Mouse (Mus musculus) heart, adult 2 months (tissue): ENCODE results near the gene Zbtb12. TPM values are rescaled to one million over a fixed set of nuclear protein-coding genes. Genes with fewer than 3 reads are reported as not detected.

Source experiments
- DNase-seq, 2 experiments: peaks; one replicate each; pipeline ENCODE4 v3.0.0; 2021
- H3K27ac ChIP-seq: fragments of 200-600 bp; 2 replicates; pipeline ENCODE4 v1.8.1; 2022
- H3K27me3 ChIP-seq: fragments of 200-500 bp; 2 replicates; pipeline ENCODE4 v1.6.1; 2012; ENCODE audit warnings: mild to moderate bottlenecking, low read length, inconsistent platforms, mixed read lengths; ENCODE audit not compliant: control insufficient read depth, insufficient read depth
- H3K36me3 ChIP-seq: fragments of 200-500 bp; 2 replicates; pipeline ENCODE4 v1.6.1; 2012; ENCODE audit warnings: low read length, inconsistent platforms; ENCODE audit not compliant: control insufficient read depth, insufficient read depth
- H3K4me1 ChIP-seq: fragments of 200-500 bp; 2 replicates; pipeline ENCODE4 v1.6.1; 2011; ENCODE audit warnings: low read length; ENCODE audit not compliant: control insufficient read depth, insufficient read depth
- H3K4me3 ChIP-seq: fragments of 200-600 bp; 2 replicates; pipeline ENCODE4 v1.8.1; 2022
- H3K79me2 ChIP-seq: fragments of 200-500 bp; replicated peaks from 2 replicates; pipeline ENCODE4 v1.6.1; 2012; ENCODE audit warnings: mild to moderate bottlenecking, inconsistent platforms, low read length, moderate library complexity, mixed read lengths; ENCODE audit not compliant: control insufficient read depth, insufficient read depth
- H3K9ac ChIP-seq: fragments of 200-500 bp; 2 replicates; pipeline ENCODE4 v1.6.1; 2012; ENCODE audit warnings: low read depth, mild to moderate bottlenecking, control low read depth, inconsistent platforms, low read length, mixed read lengths
- CTCF ChIP-seq: fragments of 200-600 bp; IDR thresholded peaks from 2 replicates; pipeline ENCODE4 v1.8.1; 2022; ENCODE audit warnings: antibody characterized with exemption, mild to moderate bottlenecking, moderate library complexity
- EP300 ChIP-seq: fragments of 200-500 bp; IDR thresholded peaks from 2 replicates; pipeline ENCODE4 v1.6.1; 2011; ENCODE audit warnings: low read depth, low read length, control low read depth; ENCODE audit not compliant: insufficient read depth
- POLR2A ChIP-seq: fragments of 200-500 bp; IDR thresholded peaks from 2 replicates; pipeline ENCODE4 v1.6.1; 2011; ENCODE audit warnings: mild to moderate bottlenecking, low read depth, low read length, control low read depth; ENCODE audit not compliant: insufficient read depth
- WGBS: fragments of 180-500 bp; shearing (Covaris S2); methylation state at CpG from one replicate; pipeline ENCODE4 v1.1.7; 2018; 5-methylcytosine and 5-hydroxymethylcytosine counted together
- intact Hi-C: fragments of 180-260 bp; cut with DNase I; formaldehyde crosslinking; loops from one replicate; pipeline ENCODE4 v1.15.1; 2025
- polyA plus RNA-seq: library from polyadenylated mRNA; depleted of rRNA; stranded (reverse); fragments of >200 nt; gene quantifications from 2 replicates; pipeline ENCODE4 v1.2.3, GENCODE M21; 2012
- total RNA-seq, 2 experiments: library from RNA; stranded (reverse); gene quantifications; 2 replicates each; pipeline ENCODE4 v1.2.3; 2021

Gene Zbtb12
- total and polyA plus RNA-seq, 3 experiments: 7.9 to 10.0 (median 9.0) TPM

DNA sequence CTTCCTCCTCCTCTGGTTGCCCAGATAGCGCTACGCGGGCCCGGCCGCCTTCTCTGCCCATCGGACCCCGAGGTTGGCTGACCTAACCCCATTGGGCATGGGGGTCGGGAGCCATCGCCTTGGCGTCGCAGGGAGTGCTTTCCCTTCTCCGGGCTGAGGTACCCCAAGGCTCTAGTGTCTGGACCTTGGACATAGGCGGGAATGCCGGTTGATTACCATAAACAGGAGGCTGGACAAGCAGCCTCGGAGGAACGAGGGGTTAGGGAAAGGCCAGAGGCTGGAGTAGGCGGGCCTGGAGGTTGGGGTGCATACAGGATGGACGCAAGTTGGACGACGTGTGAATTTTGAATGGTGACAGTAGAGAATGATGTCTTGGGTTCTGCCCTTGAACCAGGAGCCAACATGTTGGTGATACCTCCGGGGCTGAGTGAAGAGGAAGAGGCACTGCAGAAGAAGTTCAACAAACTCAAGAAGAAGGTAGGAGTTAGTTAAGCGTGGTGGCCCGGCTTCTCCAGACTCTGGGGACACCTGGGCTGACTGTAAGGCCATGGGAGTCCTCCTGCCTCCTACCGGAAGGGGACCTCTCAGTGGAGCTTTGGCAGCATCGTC is 28.7 kb upstream of the Zbtb12 start:
- no peaks in the 10 kb centered on the region for H3K79me2 ChIP-seq
- H3K4me1 ChIP-seq: peaks cover 3% of the 10 kb centered on the region
- H3K4me3 ChIP-seq: peak overlapping the region; percentile 100
- H3K36me3 ChIP-seq: no peaks in the 10 kb centered on the region
- 2% methylated on average over 25 of the region's 25 CpGs for WGBS
- H3K27me3 ChIP-seq: no peaks in the 10 kb centered on the region
- no peak for DNase-seq
- peak overlapping the region; percentile 69 for H3K27ac ChIP-seq
- H3K9ac ChIP-seq: peak overlapping the region; percentile 81
- intact Hi-C loops: loop anchor here (1.0 to 10.0 kb wide), 3 partner anchors 13 to 384 kb away; partner anchors contain the start of genes Atp6v1g2, Dxo and Nfkbil1
- TF ChIP-seq POLR2A: no peak
- no peak for TF ChIP-seq CTCF
- TF ChIP-seq EP300: no peak

DNA sequence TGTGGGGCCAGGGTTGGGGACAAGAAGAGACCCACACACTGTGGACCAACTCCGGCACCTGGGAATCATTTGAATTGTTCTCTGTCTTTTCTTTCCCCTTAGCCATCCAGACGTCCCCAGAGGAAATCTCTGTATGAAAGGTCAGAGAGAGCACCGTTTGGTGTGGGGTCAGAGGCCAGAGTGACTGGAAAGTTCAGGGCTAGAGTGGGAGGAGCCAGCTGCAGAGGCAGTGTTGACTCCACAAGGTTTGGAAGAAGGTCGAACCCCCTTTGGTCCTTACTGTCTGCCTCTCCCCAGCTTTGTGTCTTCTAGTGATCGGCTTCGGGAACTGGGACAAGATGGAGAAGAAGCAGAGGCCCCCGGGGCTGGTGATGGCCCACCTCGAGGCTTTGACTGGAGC is 25.8 kb upstream of the Zbtb12 start:
- 76% methylated on average over 8 of the region's 8 CpGs for WGBS
- no peak for DNase-seq
- Histone ChIP-seq H3K4me1 (peaks cover 3% of the 10 kb centered on the region), H3K36me3 (no peaks in the 10 kb centered on the region), H3K4me3 (no peak overlapping the region), H3K27me3 (no peaks in the 10 kb centered on the region), H3K9ac (no peak overlapping the region), H3K27ac (no peak overlapping the region), H3K79me2 (no peaks in the 10 kb centered on the region)
- TF ChIP-seq POLR2A (no peak), EP300 (no peak), CTCF (no peak)
- intact Hi-C loops: loop anchor here (10.0 kb wide), 1 partner anchor 381 kb away; the partner anchor contains the start of genes Atp6v1g2 and Nfkbil1

DNA sequence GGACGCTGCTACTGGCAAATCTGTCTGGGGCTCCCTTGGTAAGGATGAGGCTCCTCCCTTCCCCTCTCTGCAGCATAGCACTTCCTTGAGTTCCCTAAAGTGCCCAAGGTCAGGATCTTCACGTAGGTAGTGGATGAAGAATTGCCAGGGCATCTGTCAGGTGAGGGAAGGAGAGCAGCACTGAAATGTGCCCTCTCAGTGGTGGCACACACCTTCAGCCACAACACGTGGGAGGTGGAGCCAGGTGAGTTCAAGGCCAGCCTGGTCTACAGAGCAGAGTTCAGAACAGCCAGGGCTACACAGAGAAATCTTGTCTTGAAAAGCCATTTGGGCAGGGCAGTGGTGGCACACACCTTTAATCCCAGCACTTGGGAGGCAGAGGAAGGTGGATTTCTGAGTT is 24.5 kb upstream of the Zbtb12 start:
- H3K79me2 ChIP-seq: no peaks in the 10 kb centered on the region
- no peaks in the 10 kb centered on the region for H3K36me3 ChIP-seq
- intact Hi-C loops: loop anchor here (5.0 to 10.0 kb wide), 2 partner anchors 38 to 380 kb away; partner anchors contain the start of genes Atp6v1g2 and Nfkbil1
- WGBS: 60% methylated on average over 3 of the region's 3 CpGs
- H3K9ac ChIP-seq: no peak overlapping the region
- DNase-seq: no peak
- H3K4me1 ChIP-seq: no peaks in the 10 kb centered on the region; the same call in 1 of the 2 replicates
- TF ChIP-seq EP300 (no peak), POLR2A (no peak), CTCF (no peak)
- no peak overlapping the region for H3K27ac ChIP-seq
- H3K4me3 ChIP-seq: no peak overlapping the region
- H3K27me3 ChIP-seq: no peaks in the 10 kb centered on the region

DNA sequence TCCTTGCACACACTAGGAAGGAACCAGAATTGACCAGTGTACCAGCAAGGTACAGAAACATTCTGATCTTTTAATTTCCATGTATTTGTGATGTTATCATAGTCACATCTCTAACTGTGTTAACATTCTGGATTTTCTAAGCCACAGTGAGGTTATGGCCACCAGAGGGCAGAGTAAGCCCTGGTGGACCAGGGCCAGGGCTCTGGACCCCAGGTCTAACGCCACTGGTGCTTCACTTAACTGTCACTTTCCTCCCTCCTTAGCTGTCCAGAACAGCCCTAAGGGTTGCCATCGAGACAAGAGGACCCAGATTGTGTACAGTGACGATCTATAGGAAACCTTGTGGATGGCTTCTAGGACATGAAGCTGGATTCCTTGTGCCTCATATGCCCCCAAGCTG is 23.5 kb upstream of the Zbtb12 start:
- Histone ChIP-seq H3K9ac (no peak overlapping the region), H3K79me2 (no peaks in the 10 kb centered on the region), H3K4me3 (no peak overlapping the region), H3K36me3 (no peaks in the 10 kb centered on the region), H3K27ac (no peak overlapping the region), H3K27me3 (no peaks in the 10 kb centered on the region), H3K4me1 (no peaks in the 10 kb centered on the region)
- WGBS: 25% methylated on average over 3 of the region's 3 CpGs
- DNase-seq: peak in 1 of 2 experiments; percentile 66
- intact Hi-C loops: loop anchor here (1.0 to 10.0 kb wide), 4 partner anchors 36 to 379 kb away; partner anchors contain the start of genes Atp6v1g2 and Nfkbil1
- TF ChIP-seq POLR2A: no peak
- 0 out of 2 replicates have a peak, but pooled peaks have one; percentile 31 for TF ChIP-seq EP300
- TF ChIP-seq CTCF: peak; percentile 93

DNA sequence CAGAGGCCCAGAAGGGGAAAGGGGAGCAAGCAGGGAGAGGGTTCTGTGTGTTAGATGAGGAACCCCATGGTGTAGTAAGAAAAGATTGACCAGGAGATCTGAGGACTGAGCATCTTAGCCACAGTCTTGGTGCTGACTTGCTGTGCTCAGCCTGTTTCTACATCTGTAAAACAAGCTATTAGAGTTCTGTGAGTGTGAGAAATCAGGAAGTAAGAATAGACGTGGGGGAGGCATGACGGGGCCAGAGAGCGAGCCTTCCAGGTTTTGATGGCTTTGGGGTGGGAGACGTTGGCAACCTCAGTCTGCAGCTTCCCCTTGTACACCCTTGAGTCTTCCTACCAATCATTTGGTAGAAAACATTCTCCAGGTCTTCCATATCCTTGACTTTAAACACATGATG is 20.6 kb upstream of the Zbtb12 start:
- 47% methylated on average over 4 of the region's 4 CpGs for WGBS
- no peak for TF ChIP-seq POLR2A
- TF ChIP-seq CTCF: no peak
- no peak for TF ChIP-seq EP300
- H3K9ac ChIP-seq: no peak overlapping the region
- DNase-seq: no peak
- intact Hi-C loops: loop anchor here (5.0 to 10.0 kb wide), 2 partner anchors 34 to 376 kb away; partner anchors contain the start of genes Atp6v1g2 and Nfkbil1
- no peak overlapping the region for H3K27ac ChIP-seq
- no peaks in the 10 kb centered on the region for H3K27me3 ChIP-seq
- no peaks in the 10 kb centered on the region for H3K79me2 ChIP-seq
- H3K36me3 ChIP-seq: no peaks in the 10 kb centered on the region
- H3K4me1 ChIP-seq: no peaks in the 10 kb centered on the region
- H3K4me3 ChIP-seq: no peak overlapping the region

DNA sequence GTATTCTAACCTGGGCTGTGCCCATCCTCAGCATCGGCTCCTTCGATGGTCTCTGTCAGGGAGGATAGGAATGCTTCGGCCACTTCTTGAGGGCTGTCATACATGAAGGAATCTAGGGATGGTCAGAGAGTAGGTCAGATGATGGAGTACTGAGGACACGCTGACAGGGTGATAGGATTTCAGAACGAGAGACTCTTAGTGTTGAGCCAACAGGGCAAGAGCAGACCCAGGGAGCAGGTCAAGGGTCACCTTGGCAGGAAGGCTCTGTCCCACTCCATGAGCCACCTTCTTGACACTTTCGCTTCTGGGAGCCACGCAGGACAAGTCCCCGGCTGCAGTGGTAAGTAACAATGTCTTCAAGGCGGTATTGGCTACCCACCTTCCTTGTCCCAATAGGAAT is 18.8 kb upstream of the Zbtb12 start:
- no peaks in the 10 kb centered on the region for H3K4me1 ChIP-seq
- no peak for DNase-seq
- H3K27ac ChIP-seq: no peak overlapping the region
- no peaks in the 10 kb centered on the region for H3K79me2 ChIP-seq
- 81% methylated on average over 9 of the region's 9 CpGs for WGBS
- H3K9ac ChIP-seq: no peak overlapping the region
- no peak for TF ChIP-seq POLR2A
- TF ChIP-seq CTCF: no peak
- TF ChIP-seq EP300: no peak
- intact Hi-C loops: no loop called here
- no peaks in the 10 kb centered on the region for H3K27me3 ChIP-seq
- H3K36me3 ChIP-seq: no peaks in the 10 kb centered on the region
- no peak overlapping the region for H3K4me3 ChIP-seq
